Mouse (Mus musculus) bone marrow macrophage, adult 2 months (primary cell): Measurements from ENCODE around the gene Bcar1. TPM values are rescaled to one million over a fixed set of nuclear protein-coding genes. Genes with fewer than 3 reads are reported as not detected.

Experiments
- H3K27ac ChIP-seq: 2 replicates; pipeline ENCODE4 v1.5.1; 2012; ENCODE audit warnings: low read depth, low read length; ENCODE audit not compliant: insufficient read depth
- H3K4me1 ChIP-seq: 2 replicates; pipeline ENCODE4 v1.6.1; 2012; ENCODE audit warnings: low read length; ENCODE audit not compliant: control insufficient read depth, insufficient read depth
- H3K4me3 ChIP-seq: 2 replicates; pipeline ENCODE4 v1.5.1; 2012; ENCODE audit warnings: mild to moderate bottlenecking, low read length, moderate library complexity; ENCODE audit not compliant: insufficient read depth
- CTCF ChIP-seq: IDR thresholded peaks from 2 replicates; pipeline ENCODE4 v1.5.1; 2012; ENCODE audit warnings: low read depth, mild to moderate bottlenecking, low read length, moderate library complexity
- POLR2A ChIP-seq: IDR thresholded peaks from 2 replicates; pipeline ENCODE4 v1.6.1; 2012; ENCODE audit warnings: mild to moderate bottlenecking, low read depth, low read length, borderline replicate concordance
- polyA plus RNA-seq: library from polyadenylated mRNA; stranded (reverse); fragments of >200 nt; gene quantifications from 2 replicates; pipeline ENCODE4 v1.2.4, GENCODE M21; 2012; ENCODE audit not compliant: missing spikeins, insufficient read depth, insufficient read length

Gene Bcar1
- polyA plus RNA-seq, 1 experiment: 0.40 TPM

DNA sequence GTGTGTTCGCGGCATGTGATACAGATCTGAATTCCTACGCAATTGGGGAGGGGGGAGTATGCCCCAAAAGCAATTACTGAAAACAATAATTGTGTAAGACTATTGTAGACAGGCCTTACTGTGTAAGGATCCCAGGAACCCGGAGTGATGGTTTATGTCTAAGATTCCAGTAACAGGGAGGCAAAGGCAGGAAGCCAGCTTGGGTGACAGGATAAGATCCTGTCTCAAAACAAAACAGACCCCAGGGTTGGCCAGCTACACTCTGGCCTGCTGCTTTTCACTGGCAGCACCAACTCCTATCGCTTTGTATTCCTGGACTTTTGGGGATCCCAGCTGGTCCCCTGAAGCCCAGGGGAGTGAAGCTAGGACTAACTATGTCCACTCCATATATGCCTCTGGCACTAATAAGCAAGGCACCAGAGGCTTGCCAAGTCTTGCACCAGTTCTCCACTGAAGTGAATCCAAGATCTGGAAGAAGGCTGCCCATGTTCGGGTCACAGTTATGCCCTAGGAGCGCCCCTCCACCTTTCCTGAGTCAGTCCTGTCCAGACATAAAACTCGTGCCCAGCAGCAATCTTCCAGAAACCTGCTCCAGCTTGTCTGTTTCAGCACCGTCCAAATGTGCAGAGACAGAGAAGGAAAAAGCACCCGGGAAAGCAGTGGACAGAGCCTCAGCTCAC lies 11.1 kb downstream of the Bcar1 start:
- H3K4me1 ChIP-seq: 0 out of 2 replicates have a peak, but pooled peaks cover 2% of the 10 kb centered on the region
- no peak for TF ChIP-seq POLR2A
- no peak for TF ChIP-seq CTCF
- no peak overlapping the region for H3K27ac ChIP-seq
- H3K4me3 ChIP-seq: peak overlapping the region; percentile 39

DNA sequence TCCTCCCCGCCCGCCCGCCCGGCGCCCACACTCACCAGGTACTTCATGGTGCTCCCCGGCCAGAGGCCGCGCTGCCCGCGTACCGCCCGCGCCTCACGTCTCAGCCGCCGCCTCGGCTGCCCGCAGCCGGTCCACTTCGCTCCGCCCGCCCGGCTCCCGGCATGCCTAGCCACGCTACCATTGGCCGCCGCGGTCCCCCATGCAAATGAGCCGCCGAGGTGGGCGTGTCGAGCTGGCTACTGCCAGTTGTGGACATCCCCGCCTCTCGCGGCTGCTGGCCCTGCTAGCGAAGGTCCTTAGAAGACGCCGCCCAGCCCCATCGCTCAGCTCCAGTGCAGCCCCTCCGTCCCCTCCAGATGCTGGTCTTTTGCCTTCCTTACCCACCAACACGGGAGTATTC lies 11.6 kb downstream of the Bcar1 start:
- no peak for TF ChIP-seq CTCF
- no peak for TF ChIP-seq POLR2A
- Histone ChIP-seq H3K27ac (no peak overlapping the region), H3K4me1 (peaks cover 7% of the 10 kb centered on the region), H3K4me3 (peak overlapping the region; percentile 62)

DNA sequence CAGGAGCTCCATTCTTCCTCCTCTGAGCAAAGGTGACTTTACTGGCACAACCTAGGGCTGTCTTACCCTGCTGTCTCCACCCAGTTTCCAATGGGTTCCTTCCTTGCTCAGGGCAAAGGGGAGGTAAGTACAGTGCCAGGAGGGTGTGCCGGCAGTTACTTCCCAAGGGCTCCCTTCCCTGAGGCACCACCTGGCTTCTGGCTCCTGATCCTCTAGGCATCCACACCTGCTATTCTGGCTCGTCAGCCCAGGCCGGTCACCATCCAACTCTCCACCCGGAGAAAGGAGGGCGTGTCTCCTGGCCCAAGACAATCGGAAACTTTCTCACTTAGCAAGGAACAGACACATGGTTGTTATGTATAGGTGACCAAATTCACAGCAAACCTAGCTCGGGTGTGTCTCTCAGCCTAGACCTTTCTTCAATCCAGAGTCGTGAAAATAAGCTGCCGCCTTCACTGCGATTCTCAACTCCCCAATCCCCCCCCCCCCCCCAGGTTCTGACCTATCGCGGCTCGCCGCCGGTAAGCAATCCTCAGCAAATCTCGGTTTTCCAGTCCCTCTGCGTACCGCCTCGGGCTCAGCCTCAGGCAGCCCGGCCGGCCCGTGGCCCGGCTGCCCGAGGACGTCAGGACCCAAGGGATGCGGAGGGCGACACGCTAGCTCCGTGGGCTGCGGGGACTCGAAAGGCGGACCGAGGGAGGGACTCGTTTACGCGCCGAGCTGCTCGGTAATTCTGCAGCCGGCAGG lies 12.2 kb downstream of the Bcar1 start:
- TF ChIP-seq CTCF: no peak; the same call in 1 of the 2 replicates
- TF ChIP-seq POLR2A: no peak
- Histone ChIP-seq H3K4me1 (peaks cover 13% of the 10 kb centered on the region), H3K27ac (no peak overlapping the region), H3K4me3 (peak overlapping the region; percentile 62)

DNA sequence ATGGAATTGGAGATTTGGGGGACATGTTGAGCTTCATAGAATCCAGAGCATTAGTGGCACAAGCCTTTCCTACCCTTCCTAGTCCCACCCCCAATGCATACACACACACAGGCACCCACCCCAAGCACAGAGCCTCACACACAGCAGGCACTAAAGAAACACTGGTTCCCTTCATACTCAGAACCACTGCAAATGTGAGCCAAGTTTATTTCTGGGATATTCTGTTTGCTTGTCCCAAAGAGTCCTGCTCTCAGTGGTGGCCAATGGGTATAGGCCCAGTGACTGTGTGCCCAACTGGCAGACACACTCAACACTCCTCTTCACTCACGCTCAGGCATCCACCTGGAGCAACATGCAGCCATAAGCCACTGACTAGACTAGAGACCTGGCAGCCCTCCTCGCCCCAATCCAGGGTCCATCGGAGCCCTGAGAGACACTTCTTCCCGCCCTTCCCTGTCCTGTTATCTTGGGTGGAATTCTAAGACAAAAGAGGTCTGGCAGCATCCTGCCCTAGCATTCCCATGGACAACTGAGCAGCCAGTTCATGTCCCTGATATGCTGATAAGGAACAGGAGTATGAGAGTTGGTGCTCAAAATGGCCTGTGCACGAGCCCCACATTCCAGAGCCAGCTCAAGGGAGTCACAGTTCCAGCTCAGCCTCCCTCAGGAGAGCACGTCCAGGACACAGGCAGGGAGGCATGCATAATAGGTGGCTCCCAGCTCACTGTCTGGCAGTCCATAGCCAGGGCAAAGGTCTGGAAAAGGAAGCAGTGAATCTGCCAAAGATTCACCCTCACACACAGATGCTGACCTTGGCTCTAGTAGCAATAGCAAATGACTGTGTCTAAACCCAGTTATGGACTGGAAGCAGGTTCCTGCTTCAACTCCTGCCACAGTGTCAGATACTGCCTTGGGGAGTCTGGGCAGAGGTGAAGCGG lies 14.1 kb downstream of the Bcar1 start:
- Histone ChIP-seq H3K27ac (no peak overlapping the region), H3K4me1 (peaks cover 19% of the 10 kb centered on the region), H3K4me3 (no peak overlapping the region)
- TF ChIP-seq CTCF (no peak), POLR2A (no peak)

DNA sequence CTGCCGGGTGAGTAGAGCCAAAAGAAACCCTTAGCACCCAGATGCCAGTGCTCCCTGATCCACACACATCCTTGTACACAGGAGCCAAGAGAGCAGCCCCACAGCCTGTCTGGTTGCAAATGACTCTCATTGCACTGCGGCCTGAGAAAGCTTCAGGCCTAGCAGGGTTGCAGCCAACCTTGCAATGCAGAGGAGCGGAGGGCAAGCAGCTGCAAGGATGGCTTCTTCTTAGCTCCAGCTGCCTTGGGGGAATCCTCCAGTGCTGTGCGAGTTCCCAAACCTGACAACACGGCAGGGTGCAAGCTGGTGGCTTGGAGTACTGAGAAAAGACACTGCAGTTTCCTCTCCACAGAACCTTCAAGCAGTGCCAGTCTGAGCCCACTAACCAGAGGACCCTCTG lies 15.1 kb downstream of the Bcar1 start:
- peaks cover 19% of the 10 kb centered on the region for H3K4me1 ChIP-seq
- H3K27ac ChIP-seq: no peak overlapping the region
- H3K4me3 ChIP-seq: no peak overlapping the region
- TF ChIP-seq CTCF: no peak
- no peak for TF ChIP-seq POLR2A

DNA sequence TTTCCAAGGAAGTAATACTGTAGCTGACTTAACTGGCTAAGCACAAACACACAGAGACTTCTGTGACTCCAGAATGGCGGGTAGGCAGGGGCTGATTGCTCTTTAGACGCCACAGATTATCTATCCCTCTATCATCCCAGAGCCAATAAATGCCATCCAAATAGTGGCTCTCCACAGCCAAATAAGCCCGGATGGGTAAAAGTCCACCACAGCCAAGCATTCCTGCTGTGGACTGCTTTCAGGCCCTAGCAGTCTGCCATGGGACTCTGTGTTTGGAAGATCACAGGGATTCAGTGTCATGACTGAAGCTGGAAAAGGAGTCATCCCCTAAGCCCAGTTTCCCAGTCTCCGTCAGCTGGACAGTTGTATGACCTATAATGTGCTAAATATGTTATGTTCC lies 16.1 kb downstream of the Bcar1 start:
- no peak overlapping the region for H3K4me3 ChIP-seq
- TF ChIP-seq CTCF: no peak
- TF ChIP-seq POLR2A: no peak
- H3K4me1 ChIP-seq: peaks cover 19% of the 10 kb centered on the region
- no peak overlapping the region for H3K27ac ChIP-seq

DNA sequence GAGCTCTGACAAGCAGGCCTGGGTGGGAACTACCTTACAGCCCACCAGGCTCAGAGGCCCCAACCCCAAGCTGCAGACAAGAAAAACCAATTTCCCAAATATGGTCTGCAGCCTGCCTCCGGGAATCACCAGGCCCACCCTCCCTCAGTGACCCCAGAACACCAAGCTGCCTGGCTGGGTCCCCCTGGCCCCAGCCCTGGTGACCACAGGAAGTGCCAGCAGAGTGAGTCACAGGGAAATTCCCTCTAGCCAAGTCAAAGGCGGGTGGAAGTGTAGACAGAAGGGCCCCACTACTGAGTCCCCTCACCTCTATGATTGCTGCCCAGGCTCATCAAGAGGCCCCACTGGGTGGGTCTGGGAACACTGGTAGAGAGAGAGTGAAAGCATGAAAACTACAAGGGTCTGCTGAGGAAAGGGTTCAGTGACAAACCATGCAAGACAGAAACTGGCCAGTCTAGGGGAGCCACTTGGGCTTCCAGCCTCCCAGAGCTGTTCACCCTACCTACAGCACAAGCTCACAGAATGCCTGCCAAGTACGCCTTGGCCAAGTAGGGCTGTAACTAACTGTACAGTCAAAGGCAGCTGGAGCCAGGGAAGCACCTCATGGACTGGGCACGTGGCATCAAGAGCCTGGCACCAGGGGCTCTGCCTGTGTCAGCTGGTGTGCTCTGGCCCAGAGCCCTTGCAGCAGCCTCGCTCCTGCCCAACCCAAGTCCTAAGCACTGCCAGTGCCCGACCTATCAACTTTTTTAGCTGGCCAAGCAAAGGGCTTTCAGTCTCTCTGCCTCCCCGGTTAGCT lies 17.3 kb downstream of the Bcar1 start:
- Histone ChIP-seq H3K4me1 (peaks cover 17% of the 10 kb centered on the region), H3K4me3 (no peak overlapping the region), H3K27ac (no peak overlapping the region)
- TF ChIP-seq POLR2A: no peak
- no peak for TF ChIP-seq CTCF

DNA sequence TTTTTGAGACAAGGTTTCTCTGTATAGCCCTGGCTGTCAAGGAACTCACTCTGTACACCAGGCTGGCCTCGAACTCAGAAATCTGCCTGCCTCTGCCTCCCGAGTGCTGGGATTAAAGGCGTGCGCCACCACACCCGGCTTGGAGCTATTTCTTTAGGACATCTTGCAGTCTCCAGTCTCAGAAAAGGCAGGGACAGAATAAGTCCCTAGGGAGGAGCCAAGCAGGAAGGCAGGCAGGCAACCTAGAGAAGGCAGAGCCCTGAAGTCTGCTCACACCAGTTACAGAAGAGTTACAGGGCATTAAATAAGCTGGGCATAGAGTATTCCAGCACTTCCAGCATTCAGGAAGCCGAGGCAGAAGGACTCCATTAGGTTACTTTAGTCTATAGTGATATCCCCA lies 18.3 kb downstream of the Bcar1 start:
- H3K27ac ChIP-seq: no peak overlapping the region
- H3K4me1 ChIP-seq: peaks cover 17% of the 10 kb centered on the region
- H3K4me3 ChIP-seq: no peak overlapping the region
- TF ChIP-seq CTCF (no peak), POLR2A (no peak)

DNA sequence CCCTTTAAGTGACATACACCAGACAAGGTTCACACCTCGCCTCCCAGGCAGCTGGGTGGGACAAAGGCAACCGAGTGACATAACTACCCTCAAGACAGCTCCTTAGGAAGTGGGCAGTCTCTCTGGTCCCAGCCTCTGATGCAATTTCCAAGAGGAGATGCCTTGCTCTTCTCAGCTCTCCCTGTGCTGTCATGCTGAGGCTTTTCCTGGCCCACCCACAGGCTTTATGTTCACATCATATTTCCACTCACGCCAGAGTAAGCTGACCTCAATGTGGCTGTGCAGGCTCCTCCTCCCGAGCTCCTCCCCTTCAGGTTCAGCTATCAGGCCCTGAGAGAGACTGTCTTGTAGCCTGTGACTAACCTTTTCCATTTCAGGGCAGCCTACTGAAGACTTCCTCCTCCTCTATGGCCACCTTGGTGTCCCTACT lies 23.5 kb downstream of the Bcar1 start:
- Histone ChIP-seq H3K27ac (no peak overlapping the region), H3K4me3 (no peak overlapping the region), H3K4me1 (no peaks in the 10 kb centered on the region)
- no peak for TF ChIP-seq POLR2A
- no peak for TF ChIP-seq CTCF
